Mouse (Mus musculus): ENCODE data around the gene Sdhb. TPM values are rescaled to one million over a fixed set of nuclear protein-coding genes. Genes with fewer than 3 reads are reported as not detected.

Sdhb gene
- polyA plus RNA-seq (2014; fragmentation: Nextera tagmentation; extraction: Ambion mirVana) = 442 and 499 TPM in 2 replicates

GRCm38 (mm10) chr4:140960781-140961466, at the start of gene Sdhb:
Gene Sdhb, plus strand, starts transcription at chr4:140961203.
- Histone ChIP-seq H3K4me1 (ENCODE audit: control insufficient read depth, insufficient read depth, low read length) (peaks cover 24% of the 10 kb centered on the region), H3K36me3 (ENCODE audit: control insufficient read depth, insufficient read depth, low read length) (peaks cover 1% of the 10 kb centered on the region), H3K9me3 (ENCODE audit: control insufficient read depth, low read length) (no peaks in the 10 kb centered on the region), H3K9ac (ENCODE audit: low read depth, low read length) (peak within 1 kb of the TSS; percentile 81), H3K27me3 (ENCODE audit: control insufficient read depth, insufficient read depth, low read length) (no peaks in the 10 kb centered on the region), H3K4me2 (replicated peaks; ENCODE audit: low read depth, low read length) (peak within 1 kb of the TSS; percentile 82), H3K4me3 (ENCODE audit: low read length) (peak within 1 kb of the TSS; percentile 72), H3K27ac (ENCODE audit: low read depth, low read length) (peak within 1 kb of the TSS; percentile 53)
- 1% methylated on average over 37 of the region's 37 CpGs for whole genome bisulfite sequencing
- peak; percentile 97 for ATAC-seq (ENCODE audit: low FRiP score, low TSS enrichment)

GRCm38 (mm10) chr4:140911416-140911815, 49.6 kb upstream of the Sdhb start:
- no peaks in the 10 kb centered on the region for H3K36me3 ChIP-seq (ENCODE audit: control insufficient read depth, insufficient read depth, low read length)
- no peak overlapping the region for H3K4me3 ChIP-seq (ENCODE audit: low read length)
- H3K9me3 ChIP-seq (ENCODE audit: control insufficient read depth, low read length) = no peaks in the 10 kb centered on the region
- no peak overlapping the region for H3K9ac ChIP-seq (ENCODE audit: low read depth, low read length)
- ATAC-seq (ENCODE audit: low FRiP score, low TSS enrichment) = no peak
- H3K4me2 ChIP-seq (replicated peaks; ENCODE audit: low read depth, low read length) = no peak overlapping the region
- H3K27ac ChIP-seq (ENCODE audit: low read depth, low read length) = 0 out of 2 replicates have a peak overlapping the region, but pooled peaks have one; percentile 33
- H3K4me1 ChIP-seq (ENCODE audit: control insufficient read depth, insufficient read depth, low read length) = peaks cover 9% of the 10 kb centered on the region
- H3K27me3 ChIP-seq (ENCODE audit: control insufficient read depth, insufficient read depth, low read length) = 0 out of 2 replicates have a peak, but pooled peaks cover 1% of the 10 kb centered on the region
- 88% methylated on average over 9 of the region's 9 CpGs for WGBS

- no peak for ATAC-seq (ENCODE audit: low FRiP score, low TSS enrichment)
- peaks cover 4% of the 10 kb centered on the region; the same call in 1 of the 2 replicates for H3K4me1 ChIP-seq (ENCODE audit: control insufficient read depth, insufficient read depth, low read length)
- no peak overlapping the region for H3K4me3 ChIP-seq (ENCODE audit: low read length)
- 64% methylated on average over 10 of the region's 10 CpGs for WGBS
- no peaks in the 10 kb centered on the region for H3K9me3 ChIP-seq (ENCODE audit: control insufficient read depth, low read length)
- no peak overlapping the region for H3K27ac ChIP-seq (ENCODE audit: low read depth, low read length)
- H3K36me3 ChIP-seq (ENCODE audit: control insufficient read depth, insufficient read depth, low read length) = no peaks in the 10 kb centered on the region
- H3K27me3 ChIP-seq (ENCODE audit: control insufficient read depth, insufficient read depth, low read length) = no peaks in the 10 kb centered on the region
- no peak overlapping the region for H3K4me2 ChIP-seq (replicated peaks; ENCODE audit: low read depth, low read length)
- no peak overlapping the region for H3K9ac ChIP-seq (ENCODE audit: low read depth, low read length)
These were observed 48.7 kb upstream of the Sdhb start for GRCm38 (mm10) chr4:140912271-140912833.

DNA sequence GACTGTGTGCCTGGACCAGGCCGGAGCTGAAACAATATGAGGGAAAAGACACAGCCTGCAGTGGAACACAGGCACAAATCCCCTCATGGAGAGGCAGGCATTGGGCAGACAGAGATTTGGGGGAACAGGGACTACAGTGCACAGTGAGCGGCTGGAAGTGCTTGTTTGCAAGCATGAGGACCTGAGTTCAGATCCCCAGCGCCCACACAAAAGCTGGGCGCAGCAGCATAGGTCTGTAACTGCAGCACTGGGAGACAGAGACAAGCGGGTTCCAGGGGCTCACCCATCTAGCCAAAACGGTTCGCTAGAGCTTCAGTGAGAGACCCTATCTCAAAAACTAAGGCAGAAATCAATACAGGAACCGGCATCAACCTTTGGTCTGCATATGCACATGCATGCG, 47.4 kb upstream of the Sdhb start:
- 91% methylated on average over 9 of the region's 9 CpGs for WGBS
- no peak overlapping the region for H3K4me2 ChIP-seq (replicated peaks; ENCODE audit: low read depth, low read length)
- H3K36me3 ChIP-seq (ENCODE audit: control insufficient read depth, insufficient read depth, low read length) = no peaks in the 10 kb centered on the region
- H3K27me3 ChIP-seq (ENCODE audit: control insufficient read depth, insufficient read depth, low read length) = no peaks in the 10 kb centered on the region
- H3K4me3 ChIP-seq (ENCODE audit: low read length) = no peak overlapping the region
- no peaks in the 10 kb centered on the region for H3K9me3 ChIP-seq (ENCODE audit: control insufficient read depth, low read length)
- H3K4me1 ChIP-seq (ENCODE audit: control insufficient read depth, insufficient read depth, low read length) = peaks cover 4% of the 10 kb centered on the region; the same call in 1 of the 2 replicates
- no peak for ATAC-seq (ENCODE audit: low FRiP score, low TSS enrichment)
- no peak overlapping the region for H3K27ac ChIP-seq (ENCODE audit: low read depth, low read length)
- no peak overlapping the region for H3K9ac ChIP-seq (ENCODE audit: low read depth, low read length)

GRCm38 (mm10) chr4:140914731-140915131, 46.3 kb upstream of the Sdhb start:
- Histone ChIP-seq H3K4me2 (replicated peaks; ENCODE audit: low read depth, low read length) (no peak overlapping the region), H3K4me3 (ENCODE audit: low read length) (no peak overlapping the region), H3K27ac (ENCODE audit: low read depth, low read length) (no peak overlapping the region), H3K27me3 (ENCODE audit: control insufficient read depth, insufficient read depth, low read length) (no peaks in the 10 kb centered on the region), H3K36me3 (ENCODE audit: control insufficient read depth, insufficient read depth, low read length) (no peaks in the 10 kb centered on the region), H3K9ac (ENCODE audit: low read depth, low read length) (no peak overlapping the region), H3K9me3 (ENCODE audit: control insufficient read depth, low read length) (no peaks in the 10 kb centered on the region), H3K4me1 (ENCODE audit: control insufficient read depth, insufficient read depth, low read length) (peaks cover 4% of the 10 kb centered on the region; the same call in 1 of the 2 replicates)
- WGBS = 64% methylated on average over 6 of the region's 6 CpGs
- no peak for ATAC-seq (ENCODE audit: low FRiP score, low TSS enrichment)

GRCm38 (mm10) chr4:140915235-140915634, 45.8 kb upstream of the Sdhb start:
- H3K4me1 ChIP-seq (ENCODE audit: control insufficient read depth, insufficient read depth, low read length) = peaks cover 6% of the 10 kb centered on the region
- H3K27me3 ChIP-seq (ENCODE audit: control insufficient read depth, insufficient read depth, low read length) = no peaks in the 10 kb centered on the region
- no peaks in the 10 kb centered on the region for H3K36me3 ChIP-seq (ENCODE audit: control insufficient read depth, insufficient read depth, low read length)
- H3K9me3 ChIP-seq (ENCODE audit: control insufficient read depth, low read length) = no peaks in the 10 kb centered on the region
- H3K9ac ChIP-seq (ENCODE audit: low read depth, low read length) = no peak overlapping the region
- H3K4me2 ChIP-seq (replicated peaks; ENCODE audit: low read depth, low read length) = no peak overlapping the region
- WGBS = 77% methylated on average over 3 of the region's 3 CpGs
- H3K4me3 ChIP-seq (ENCODE audit: low read length) = no peak overlapping the region
- no peak for ATAC-seq (ENCODE audit: low FRiP score, low TSS enrichment)
- H3K27ac ChIP-seq (ENCODE audit: low read depth, low read length) = no peak overlapping the region

DNA sequence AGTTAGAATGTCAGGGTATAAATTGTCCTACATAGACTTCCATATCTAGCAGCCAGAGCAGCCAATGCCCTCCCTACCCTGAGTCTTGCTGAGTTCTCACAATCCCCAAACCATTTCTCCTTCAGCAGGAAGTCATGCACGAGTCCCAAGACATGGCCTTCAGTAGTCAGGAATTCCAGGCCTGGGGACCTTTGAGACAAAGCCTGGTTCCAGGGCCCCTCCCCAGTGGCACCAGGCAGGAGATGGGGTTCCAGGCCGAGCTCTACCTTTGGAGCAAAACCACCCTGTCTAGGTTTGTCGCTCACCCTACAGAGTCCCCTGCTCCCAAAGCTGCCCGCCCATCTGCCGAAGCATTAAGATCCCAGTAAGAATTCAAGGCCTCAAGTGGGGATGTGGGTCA, 44.7 kb upstream of the Sdhb start:
- no peaks in the 10 kb centered on the region for H3K27me3 ChIP-seq (ENCODE audit: control insufficient read depth, insufficient read depth, low read length)
- no peak overlapping the region for H3K9ac ChIP-seq (ENCODE audit: low read depth, low read length)
- no peak overlapping the region for H3K27ac ChIP-seq (ENCODE audit: low read depth, low read length)
- 90% methylated on average over 5 of the region's 5 CpGs for WGBS
- ATAC-seq (ENCODE audit: low FRiP score, low TSS enrichment) = no peak
- H3K9me3 ChIP-seq (ENCODE audit: control insufficient read depth, low read length) = no peaks in the 10 kb centered on the region
- H3K36me3 ChIP-seq (ENCODE audit: control insufficient read depth, insufficient read depth, low read length) = no peaks in the 10 kb centered on the region
- H3K4me3 ChIP-seq (ENCODE audit: low read length) = no peak overlapping the region
- no peak overlapping the region for H3K4me2 ChIP-seq (replicated peaks; ENCODE audit: low read depth, low read length)
- H3K4me1 ChIP-seq (ENCODE audit: control insufficient read depth, insufficient read depth, low read length) = peaks cover 8% of the 10 kb centered on the region

DNA sequence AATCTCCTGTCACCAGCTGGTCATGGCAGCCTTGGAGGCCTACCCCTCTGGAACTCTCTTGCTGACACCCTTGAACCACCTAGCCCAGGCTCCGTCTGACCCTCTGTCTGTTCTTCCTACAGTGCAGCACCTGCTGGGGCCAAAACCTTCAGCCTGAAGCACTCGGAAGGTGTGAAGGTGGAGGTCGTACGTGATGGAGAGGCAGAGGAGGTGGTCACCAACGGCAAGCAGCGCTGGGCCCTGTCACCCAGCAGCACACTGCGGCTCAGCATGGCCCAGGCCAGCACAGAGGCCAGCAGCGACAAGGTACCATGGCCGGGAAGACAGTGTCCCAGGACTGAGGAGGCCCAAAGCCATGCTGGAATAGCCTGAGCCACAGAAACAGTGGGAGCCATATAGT, 43.6 kb upstream of the Sdhb start:
- H3K9me3 ChIP-seq (ENCODE audit: control insufficient read depth, low read length) = no peaks in the 10 kb centered on the region
- H3K4me3 ChIP-seq (ENCODE audit: low read length) = no peak overlapping the region
- H3K4me1 ChIP-seq (ENCODE audit: control insufficient read depth, insufficient read depth, low read length) = peaks cover 14% of the 10 kb centered on the region
- H3K4me2 ChIP-seq (replicated peaks; ENCODE audit: low read depth, low read length) = no peak overlapping the region
- no peaks in the 10 kb centered on the region for H3K36me3 ChIP-seq (ENCODE audit: control insufficient read depth, insufficient read depth, low read length)
- 82% methylated on average over 9 of the region's 9 CpGs for WGBS
- H3K27me3 ChIP-seq (ENCODE audit: control insufficient read depth, insufficient read depth, low read length) = no peaks in the 10 kb centered on the region
- no peak for ATAC-seq (ENCODE audit: low FRiP score, low TSS enrichment)
- H3K27ac ChIP-seq (ENCODE audit: low read depth, low read length) = no peak overlapping the region
- no peak overlapping the region for H3K9ac ChIP-seq (ENCODE audit: low read depth, low read length)
